Comparison of ENCODE assay signal across 8 mouse cellular contexts in the genomic region with DNA sequence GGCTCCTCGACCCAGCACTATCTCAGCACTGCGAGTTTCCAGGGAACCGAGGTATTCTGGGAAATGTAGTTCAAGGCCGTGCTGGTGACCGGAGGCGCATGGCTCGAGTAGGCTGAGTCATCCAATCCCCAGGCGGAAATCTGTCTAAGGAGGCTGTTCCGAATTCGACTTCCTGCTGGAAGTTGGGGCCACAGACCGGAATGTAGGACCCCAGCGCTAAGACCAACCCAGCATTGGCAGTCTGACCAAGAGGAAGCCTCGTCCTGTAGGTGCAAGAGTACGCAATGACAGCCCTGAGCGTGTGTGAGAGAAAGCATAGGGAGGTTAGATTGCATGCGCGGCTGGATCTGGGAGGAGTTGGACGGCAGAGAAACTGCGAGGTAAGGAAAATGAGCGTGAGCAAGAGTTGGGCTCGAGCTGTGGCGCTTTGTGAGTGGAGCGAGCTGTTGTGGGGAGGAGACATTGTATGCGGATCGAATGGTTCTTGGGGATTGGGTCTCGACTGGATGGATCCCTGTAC. TPM values are rescaled to one million over a fixed set of nuclear protein-coding genes. Genes with fewer than 3 reads are reported as not detected.
DNase-seq lines count a peak whose midpoint lies in the region; ATAC-seq lines count a peak whose summit lies in the region.

A gene (plus strand): TSS at position 205 of the 520 bp plus-strand sequence.

- peak; percentile 96 for DNase-seq in MEL-GATA-1-ER (ENCODE audit: extremely low read depth, low read depth)
- DNase-seq in cerebellum, adult 8-10 months = peak; percentile 81
- peak; percentile 94 for DNase-seq in forelimb bud, embryonic 11.5 days (ENCODE audit: low read depth, low spot score)
- peak; percentile 83 for DNase-seq in layer of hippocampus, adult 9-10 months (ENCODE audit: low spot score)
- DNase-seq in ovary, postnatal 10 days (ENCODE audit: low spot score) = peak; percentile 45
- DNase-seq in thymus, postnatal 10 days (ENCODE audit: low spot score in 2 of 2) = peak; percentile 75 to 79

- peak within 1 kb of the TSS; percentile 83 for H3K4me3 ChIP-seq in lung, embryonic 16.5 days (ENCODE audit: low read length)

- H3K27ac ChIP-seq in lung, embryonic 16.5 days (ENCODE audit: low read length) = peak within 1 kb of the TSS; percentile 96

- H3K9me3 ChIP-seq in lung, embryonic 16.5 days (ENCODE audit: control insufficient read depth, low read length) = no peaks in the 10 kb centered on the region

- ATAC-seq in hematopoietic stem cell, adult 5-6 weeks (replicated peaks in 1 of 2; ENCODE audit: insufficient read depth in 1 of 2, low FRiP score in 2 of 2, low TSS enrichment in 1 of 2, low read depth in 1 of 2, poor library complexity in 2 of 2, severe bottlenecking in 2 of 2) = peak; percentile 93 to 96
- ATAC-seq in lung, embryonic 16.5 days (ENCODE audit: low read depth) = peak; percentile 95

- H3K4me2 ChIP-seq in lung, embryonic 16.5 days (ENCODE audit: low read depth, low read length) = peak within 1 kb of the TSS; percentile 75

- under 1% methylated on average over 26 of the region's 26 CpGs for WGBS in lung, embryonic 16.5 days

- H3K9ac ChIP-seq in lung, embryonic 16.5 days (ENCODE audit: low read length) = peak within 1 kb of the TSS; percentile 83

- H3K36me3 ChIP-seq in lung, embryonic 16.5 days (ENCODE audit: control insufficient read depth, insufficient read depth, low read length) = no peaks in the 10 kb centered on the region

- peaks cover 24% of the 10 kb centered on the region for H3K4me1 ChIP-seq in lung, embryonic 16.5 days (replicated peaks; ENCODE audit: control insufficient read depth, insufficient read depth, low read length)

- H3K27me3 ChIP-seq in lung, embryonic 16.5 days (ENCODE audit: control insufficient read depth, insufficient read depth, low read depth, low read length) = no peaks in the 10 kb centered on the region

RNA-seq across cellular contexts. Expression of the gene that starts here (rescaled TPM):
- 13.8 and 17.4 TPM in 2 replicates for total RNA-seq in hematopoietic stem cell, adult 5-6 weeks (2017)
- polyA plus RNA-seq in lung, embryonic 16.5 days (2015; fragmentation: Nextera tagmentation; extraction: Ambion mirVana) = 15.6 and 16.0 TPM in 2 replicates

Comparison
In these comparisons a context has a peak if more than half of its experiments do, and no peak if none do; other contexts are left out.
1. Peak in every context shown above with its lines: DNase-seq, ATAC-seq, H3K4me3 ChIP-seq and H3K27ac ChIP-seq.
2. DNase-seq: peak in every context shown above with its lines; median percentile 96 in MEL-GATA-1-ER; 94 in forelimb bud, embryonic 11.5 days; 83 in layer of hippocampus, adult 9-10 months; 81 in cerebellum, adult 8-10 months; 77 in thymus, postnatal 10 days; 45 in ovary, postnatal 10 days.